Mouse (Mus musculus) adrenal gland, adult 18-20 months (tissue): Measurements from ENCODE around the gene Tmem59l. TPM values are rescaled to one million over a fixed set of nuclear protein-coding genes. Genes with fewer than 3 reads are reported as not detected.

Experiments
- DNase-seq, 2 experiments: peaks; one replicate each; pipeline ENCODE4 v3.0.0; 2021 to 2022; ENCODE audit warnings: low spot score in 2 of 2
- total RNA-seq, 2 experiments: library from RNA; stranded (reverse); gene quantifications; 1 replicate in 1 of 2; 2 replicates in 1 of 2; pipeline ENCODE4 v1.2.3; 2021

The Tmem59l gene
- total RNA-seq, 2 experiments from 2014 or later = 20.4 to 26.4 TPM

DNA sequence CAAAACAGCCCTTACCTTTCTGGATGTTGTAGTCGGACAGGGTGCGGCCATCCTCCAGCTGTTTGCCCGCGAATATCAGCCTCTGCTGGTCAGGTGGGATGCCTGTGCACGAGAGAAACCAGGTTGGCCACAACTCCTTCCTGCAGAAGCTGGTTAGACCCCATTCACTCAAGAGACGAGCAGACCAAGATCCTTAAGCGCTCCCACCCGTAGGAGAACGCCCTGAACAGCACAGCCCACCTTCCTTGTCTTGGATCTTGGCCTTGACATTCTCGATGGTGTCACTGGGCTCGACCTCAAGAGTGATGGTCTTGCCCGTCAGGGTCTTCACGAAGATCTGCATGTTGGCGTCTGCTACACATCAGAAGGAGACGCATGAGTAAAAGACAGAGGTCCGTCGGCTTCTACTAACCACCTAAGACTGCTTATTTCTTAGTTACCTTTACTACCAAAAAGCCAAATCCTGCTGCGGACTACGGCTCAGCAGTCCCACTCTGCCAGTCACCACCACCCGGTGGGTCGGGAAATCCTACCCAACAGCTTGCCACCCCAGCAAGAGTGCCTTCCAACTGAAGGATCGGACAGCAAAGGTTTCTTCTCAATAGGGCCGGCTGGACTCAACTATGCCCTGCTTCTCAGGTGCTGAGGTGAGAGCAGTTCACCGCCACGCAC, 22.3 kb upstream of the Tmem59l start:
- DNase-seq = no peak

GRCm38 (mm10) chr8:70507027-70507393, 19.9 kb upstream of the Tmem59l start:
- DNase-seq = no peak

GRCm38 (mm10) chr8:70506328-70507026, 19.3 kb upstream of the Tmem59l start, which contains the start of gene Rex1bd:
Rex1bd (minus strand) TSS chr8:70506752.
- peak; percentile 94 to 95 for DNase-seq

DNA sequence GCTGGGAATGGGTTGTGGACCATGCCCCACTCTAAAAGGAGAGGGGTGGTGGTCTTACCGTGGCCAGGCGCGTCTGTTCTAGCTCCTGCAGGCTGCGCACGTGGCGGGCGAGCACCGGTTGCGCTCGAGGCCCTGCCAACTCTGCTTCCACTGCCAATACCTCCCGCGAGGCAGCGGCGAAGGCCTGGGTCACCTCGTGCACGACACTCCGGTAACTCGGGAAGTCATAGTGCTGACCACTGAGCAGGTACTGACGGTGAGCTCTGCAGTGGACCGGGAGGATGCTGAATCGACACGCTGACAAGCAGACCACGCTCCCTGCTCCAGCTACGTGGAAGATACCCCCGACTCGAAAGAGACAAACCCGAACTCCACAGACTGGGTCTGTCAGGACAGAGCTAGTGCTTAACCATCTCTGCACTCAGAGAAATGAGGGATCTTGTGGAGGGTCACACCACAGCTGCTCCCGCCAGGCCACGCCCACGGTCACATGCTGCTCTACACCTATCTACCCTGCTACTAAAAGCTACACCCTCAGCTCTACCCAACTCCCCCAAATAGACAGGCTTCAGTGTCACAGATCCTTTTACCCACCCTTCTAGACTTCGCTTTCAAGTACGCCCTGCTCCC, 18.7 kb upstream of the Tmem59l start:
- DNase-seq = no peak

- DNase-seq = peak; percentile 79 to 80
Measured at GRCm38 (mm10) chr8:70504851-70505250, 17.7 kb upstream of the Tmem59l start.

GRCm38 (mm10) chr8:70504291-70504716, 17.1 kb upstream of the Tmem59l start:
- peak in 1 of 2 experiments; percentile 65 for DNase-seq

- DNase-seq = peak; percentile 62 to 66
Measured at GRCm38 (mm10) chr8:70503062-70503750, 16.0 kb upstream of the Tmem59l start.

DNA sequence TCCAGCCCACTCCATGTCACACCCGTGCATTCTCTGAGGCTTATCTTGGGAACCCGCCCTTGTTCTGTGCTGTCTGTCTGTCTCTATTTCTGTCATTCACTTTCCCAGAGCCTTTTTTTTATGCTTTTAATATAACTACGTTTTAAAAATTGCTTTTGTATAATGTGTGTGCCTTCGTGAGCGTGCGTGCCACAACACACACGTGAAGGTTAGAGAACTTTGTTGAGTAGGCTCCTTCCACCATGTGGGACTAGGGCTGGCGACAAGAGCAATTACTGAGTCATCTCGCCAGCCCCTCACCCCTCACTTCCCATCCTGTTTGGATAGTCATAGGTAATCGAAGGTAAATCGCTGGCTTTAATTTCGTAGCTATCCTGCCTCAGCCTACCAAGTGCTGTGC, 15.4 kb upstream of the Tmem59l start:
- no peak for DNase-seq

GRCm38 (mm10) chr8:70501820-70502529, 14.8 kb upstream of the Tmem59l start:
- no peak for DNase-seq

GRCm38 (mm10) chr8:70500386-70501301, 13.5 kb upstream of the Tmem59l start:
- DNase-seq = no peak

- DNase-seq = no peak
Measured at GRCm38 (mm10) chr8:70495771-70496062, 8.6 kb upstream of the Tmem59l start.

- no peak for DNase-seq
Measured at GRCm38 (mm10) chr8:70495001-70495770, 8.0 kb upstream of the Tmem59l start.

- DNase-seq = no peak
Measured at GRCm38 (mm10) chr8:70494416-70494945, 7.3 kb upstream of the Tmem59l start.

GRCm38 (mm10) chr8:70493692-70494415, 6.7 kb upstream of the Tmem59l start:
- DNase-seq = no peak

- DNase-seq = no peak
Measured at GRCm38 (mm10) chr8:70492664-70493640, 5.8 kb upstream of the Tmem59l start, which contains the start of gene Crlf1. Crlf1 (plus strand) TSS chr8:70493158.

DNA sequence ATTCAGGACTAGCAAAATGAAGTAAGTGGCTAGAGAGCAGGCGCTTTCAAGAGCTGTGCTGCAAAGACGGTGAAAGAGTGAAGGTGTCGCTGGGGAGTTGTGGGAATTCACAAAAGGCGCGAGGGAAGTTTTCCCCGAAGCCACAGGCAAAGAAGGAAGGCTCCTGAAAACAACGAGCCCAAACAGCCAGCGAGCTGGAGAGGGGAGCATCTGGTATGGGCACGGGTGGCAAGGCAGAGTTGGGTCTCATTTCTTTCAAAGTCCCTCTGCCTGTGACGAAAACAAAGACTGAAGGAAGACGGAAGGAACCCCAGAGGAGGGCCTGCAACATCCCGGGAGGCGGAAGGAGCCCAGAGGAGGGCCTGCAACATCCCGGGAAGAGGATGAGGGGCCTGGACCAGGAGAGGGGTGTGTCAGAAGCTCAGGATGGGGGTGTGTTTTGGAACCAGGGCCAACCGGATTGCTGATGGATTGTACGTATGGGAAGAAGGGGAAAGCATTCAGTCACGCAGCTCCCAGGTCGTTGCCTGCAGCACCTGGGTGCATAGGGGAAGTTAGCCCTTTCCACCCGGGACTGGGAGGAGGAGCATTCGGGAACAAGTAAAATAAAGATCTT, 3.8 kb upstream of the Tmem59l start:
- no peak for DNase-seq
